Mouse (Mus musculus) C3H10T1/2 (cell line): ENCODE data around the gene Aurkaip1. TPM values are rescaled to one million over a fixed set of nuclear protein-coding genes. Genes with fewer than 3 reads are reported as not detected.

Experiments used
- polyA plus RNA-seq, 2 experiments: library from polyadenylated mRNA; unstranded; fragments of >200 nt; fragmentation: generic; extraction: Trizol; gene quantifications; one replicate each; pipeline ENCODE4 v1.2.1; 2012; ENCODE audit warnings: missing spikeins in 2 of 2

Gene Aurkaip1
- polyA plus RNA-seq: 100 to 1,000 TPM; 146 to 151 TPM

GRCm38 (mm10) chr4:155831205-155831766 lies at the start of gene Aurkaip1:
Gene Aurkaip1 (plus strand): TSS chr4:155831272.

DNA sequence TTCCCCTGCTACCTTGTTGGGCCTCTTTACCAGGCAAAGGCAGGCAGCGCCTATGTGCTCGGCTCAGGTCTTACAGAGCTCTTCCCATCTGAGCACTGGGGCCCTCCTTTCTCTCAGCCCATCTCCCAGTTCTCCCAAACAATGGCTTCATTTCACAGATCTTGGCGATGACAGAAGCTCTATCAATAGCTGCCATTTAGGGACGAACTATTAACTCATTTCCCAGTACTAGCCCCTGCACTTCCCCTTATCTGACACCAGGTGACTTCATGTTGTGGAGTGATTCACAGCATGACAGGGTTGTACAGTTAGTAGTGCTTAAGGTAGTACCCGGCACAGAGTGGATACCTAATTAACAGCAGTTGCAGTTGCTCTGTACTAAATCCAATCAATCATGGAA lies 45.3 kb upstream of the Aurkaip1 start, which contains the start of gene Tmem88b:
Gene Tmem88b (minus strand): TSS at position 56 of the 400 bp plus-strand sequence.

GRCm38 (mm10) chr4:155790021-155790489 lies 41.0 kb upstream of the Aurkaip1 start, which contains the start of gene Ankrd65:
Gene Ankrd65 (plus strand): TSS chr4:155790439.

DNA sequence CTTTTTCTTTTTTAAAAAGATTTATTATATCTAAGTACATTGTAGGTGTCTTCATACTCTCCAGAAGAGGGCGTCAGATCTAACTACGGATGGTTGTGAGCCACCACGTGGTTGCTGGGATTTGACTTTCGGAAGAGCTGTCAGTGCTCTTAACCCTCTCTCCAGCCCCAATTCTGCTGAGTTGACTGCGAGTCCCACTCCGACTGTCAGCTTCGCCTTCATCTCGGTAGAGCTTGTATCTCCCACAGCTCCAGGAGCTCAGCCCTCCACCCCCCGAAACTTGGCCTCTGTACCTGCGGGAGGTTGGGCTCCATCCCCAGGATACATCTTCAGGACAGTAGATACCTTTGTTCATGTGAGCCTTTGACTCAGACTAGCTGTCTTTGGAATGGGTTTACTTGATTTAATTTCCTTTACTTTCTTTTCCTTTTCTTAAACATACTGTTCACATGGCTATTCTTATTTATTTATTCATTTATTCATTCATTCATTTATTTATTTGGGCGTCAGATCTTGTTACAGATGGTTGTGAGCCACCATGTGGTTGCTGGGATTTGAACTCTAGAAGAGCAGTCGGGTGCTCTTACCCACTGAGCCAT lies 28.2 kb upstream of the Aurkaip1 start, which contains the start of gene Mrpl20:
Gene Mrpl20 (plus strand): TSS at position 138 of the 599 bp plus-strand sequence.

DNA sequence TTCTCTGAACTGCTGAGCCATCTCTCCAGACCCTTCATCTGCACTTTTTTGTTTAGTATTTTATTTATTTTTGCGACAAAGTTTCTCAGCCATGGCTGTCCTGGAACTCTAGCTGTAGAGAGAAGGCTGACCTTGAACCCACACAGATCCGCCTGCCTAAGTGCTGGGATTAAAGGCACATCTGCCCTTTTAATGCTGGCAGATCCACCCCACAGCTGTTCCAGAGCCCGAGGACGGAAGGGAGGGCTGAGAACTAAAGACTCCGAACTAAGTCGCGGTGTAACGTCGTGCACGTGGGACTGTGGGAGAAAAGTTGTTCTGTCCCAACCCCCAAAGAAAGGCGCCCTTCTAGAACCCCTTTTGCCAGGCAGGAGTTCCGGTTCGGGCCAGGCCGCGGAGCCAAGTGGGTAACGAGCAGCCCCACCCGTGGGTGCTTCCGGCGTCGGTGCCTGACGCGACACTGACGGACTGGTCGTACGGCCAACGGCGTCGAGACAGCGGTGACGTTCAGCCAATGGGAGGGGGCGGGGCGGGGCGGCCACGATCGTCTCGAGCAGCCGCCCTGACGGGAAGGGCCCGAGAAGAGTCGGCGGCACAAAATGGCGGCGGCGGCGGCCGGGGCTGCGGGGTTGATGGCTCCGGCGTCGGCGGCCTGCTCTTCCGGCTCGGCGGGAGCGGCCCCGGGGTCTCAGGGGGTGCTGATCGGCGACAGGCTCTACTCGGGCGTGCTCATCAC lies 19.0 kb upstream of the Aurkaip1 start, which contains the start of gene Ccnl2:
Gene Ccnl2 (plus strand): TSS at position 561 of the 736 bp plus-strand sequence.

GRCm38 (mm10) chr4:155839483-155839910 lies 8.4 kb downstream of the Aurkaip1 start, which contains the start of gene Mxra8:
Gene Mxra8 (plus strand): TSS chr4:155839680.

GRCm38 (mm10) chr4:155846871-155847578 lies 16.0 kb downstream of the Aurkaip1 start, which contains the start of gene Dvl1:
Gene Dvl1 (plus strand): TSS chr4:155847402.

GRCm38 (mm10) chr4:155863001-155863400 lies 31.9 kb downstream of the Aurkaip1 start, which contains the start of gene Tas1r3:
Gene Tas1r3 (minus strand): TSS chr4:155863362.

GRCm38 (mm10) chr4:155869317-155870033 lies 38.4 kb downstream of the Aurkaip1 start, which contains the start of the genes Cptp and Ints11:
Gene Cptp (minus strand): TSS chr4:155869440.
Gene Ints11 (plus strand): TSS chr4:155869546.

Other genes with a start within 250 kb of the Aurkaip1 start
- gene Slc35e2, start 229.9 kb upstream of the Aurkaip1 start, polyA plus RNA-seq: 1 to 10 TPM; 1.0 to 3.9 TPM
- gene Cdk11b, start 206.4 kb upstream of the Aurkaip1 start, polyA plus RNA-seq: 10 to 100 TPM; 15.6 to 33.6 TPM
- gene Gm10563, start 185.9 kb upstream of the Aurkaip1 start, polyA plus RNA-seq: not detected
- 1 to 10 TPM in 1 of 2 experiments, under 1 TPM in 1; 0.05 to 1.8 TPM for gene Mmp23, start 177.9 kb upstream of the Aurkaip1 start, polyA plus RNA-seq
- 10 to 100 TPM in 1 of 2 experiments, 1 to 10 TPM in 1; 8.5 to 42.3 TPM for gene Mib2, start 162.1 kb upstream of the Aurkaip1 start, polyA plus RNA-seq
- 10 to 100 TPM; 12.0 to 17.9 TPM for gene Fndc10, start 136.9 kb upstream of the Aurkaip1 start, polyA plus RNA-seq
- 10 to 100 TPM; 45.5 to 49.1 TPM for gene Ssu72, start 126.5 kb upstream of the Aurkaip1 start, polyA plus RNA-seq
- 1 to 10 TPM in 1 of 2 experiments, under 1 TPM in 1; 0.80 to 4.2 TPM for gene Tmem240, start 96.5 kb upstream of the Aurkaip1 start, polyA plus RNA-seq
- gene Atad3a, start 70.2 kb upstream of the Aurkaip1 start, polyA plus RNA-seq: 10 to 100 TPM; 24.7 to 55.2 TPM
- under 1 TPM; 0.07 to 0.22 TPM for gene Vwa1, start 56.6 kb upstream of the Aurkaip1 start, polyA plus RNA-seq
- gene Tmem88b, start 45.4 kb upstream of the Aurkaip1 start, polyA plus RNA-seq: under 1 TPM; 0.02 to 0.22 TPM
- under 1 TPM in 1 of 2 experiments, not detected in 1; 0.11 TPM for gene Ankrd65, start 40.8 kb upstream of the Aurkaip1 start, polyA plus RNA-seq
- gene Mrpl20, start 28.4 kb upstream of the Aurkaip1 start, polyA plus RNA-seq: 100 to 1,000 TPM in 1 of 2 experiments, 10 to 100 TPM in 1; 99.5 to 291 TPM
- 10 to 100 TPM in 1 of 2 experiments, 1 to 10 TPM in 1; 2.5 to 27.9 TPM for gene Ccnl2, start 18.8 kb upstream of the Aurkaip1 start, polyA plus RNA-seq
- 100 to 1,000 TPM in 1 of 2 experiments, 10 to 100 TPM in 1; 26.1 to 264 TPM for gene Mxra8, start 8.4 kb downstream of the Aurkaip1 start, polyA plus RNA-seq
- gene Dvl1, start 16.1 kb downstream of the Aurkaip1 start, polyA plus RNA-seq: 10 to 100 TPM; 14.7 to 39.5 TPM
- gene Tas1r3, start 32.1 kb downstream of the Aurkaip1 start, polyA plus RNA-seq: under 1 TPM; 0.04 to 0.32 TPM
- gene Cptp, start 38.2 kb downstream of the Aurkaip1 start, polyA plus RNA-seq: 10 to 100 TPM; 10.4 to 13.3 TPM
- gene Ints11, start 38.3 kb downstream of the Aurkaip1 start, polyA plus RNA-seq: 10 to 100 TPM; 35.5 to 51.4 TPM
- gene Pusl1, start 60.5 kb downstream of the Aurkaip1 start, polyA plus RNA-seq: 10 to 100 TPM in 1 of 2 experiments, 1 to 10 TPM in 1; 9.1 to 14.4 TPM
- gene Acap3, start 60.5 kb downstream of the Aurkaip1 start, polyA plus RNA-seq: 10 to 100 TPM; 13.3 to 20.0 TPM
- 10 to 100 TPM; 35.8 to 37.0 TPM for gene Ube2j2, start 112.6 kb downstream of the Aurkaip1 start, polyA plus RNA-seq
- 1 to 10 TPM; 2.1 to 3.6 TPM for gene C1qtnf12, start 131.0 kb downstream of the Aurkaip1 start, polyA plus RNA-seq
- 1 to 10 TPM; 1.9 to 4.3 TPM for gene B3galt6, start 161.4 kb downstream of the Aurkaip1 start, polyA plus RNA-seq
- 100 to 1,000 TPM; 121 to 177 TPM for gene Sdf4, start 161.6 kb downstream of the Aurkaip1 start, polyA plus RNA-seq
- gene Tnfrsf4, start 182.6 kb downstream of the Aurkaip1 start, polyA plus RNA-seq: 1 to 10 TPM in 1 of 2 experiments, under 1 TPM in 1; 0.16 to 1.3 TPM
- 1 to 10 TPM in 1 of 2 experiments, under 1 TPM in 1; 0.08 to 1.6 TPM for gene Tnfrsf18, start 194.9 kb downstream of the Aurkaip1 start, polyA plus RNA-seq
- under 1 TPM in 1 of 2 experiments, not detected in 1; 0.08 TPM for gene Ttll10, start 228.1 kb downstream of the Aurkaip1 start, polyA plus RNA-seq